Mouse (Mus musculus): ENCODE data around the gene Znrd1as. TPM values are rescaled to one million over a fixed set of nuclear protein-coding genes. Genes with fewer than 3 reads are reported as not detected.

Gene Znrd1as
- total and polyA plus RNA-seq, 2 experiments from 2014 or later: 2.0 to 2.6 TPM

DNA sequence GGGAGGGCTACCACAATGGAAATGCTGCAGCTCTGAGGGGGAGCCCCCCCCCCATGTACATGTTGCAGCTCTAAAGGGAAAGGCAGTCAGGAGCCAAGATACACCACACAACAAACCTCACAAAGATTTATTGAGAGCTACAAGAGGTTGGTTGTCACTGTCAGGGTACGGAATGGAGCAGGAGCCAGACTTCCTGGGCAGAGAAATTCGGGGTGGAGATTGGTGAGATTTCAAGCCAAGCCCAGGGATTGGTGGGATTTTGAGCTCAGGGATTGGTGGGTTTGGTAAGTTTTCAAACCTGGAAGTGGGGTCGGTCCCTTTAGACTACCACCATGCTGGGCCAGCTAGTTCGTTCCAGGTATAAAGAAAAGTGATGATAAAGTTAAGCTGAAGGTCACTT is 34.9 kb upstream of the Znrd1as start:
- ATAC-seq: no peak
- no peak for TF ChIP-seq CTCF (IDR thresholded peaks at IDR 0.05; ENCODE audit: low read depth)
- 59% methylated on average over 4 of the region's 4 CpGs for WGBS

DNA sequence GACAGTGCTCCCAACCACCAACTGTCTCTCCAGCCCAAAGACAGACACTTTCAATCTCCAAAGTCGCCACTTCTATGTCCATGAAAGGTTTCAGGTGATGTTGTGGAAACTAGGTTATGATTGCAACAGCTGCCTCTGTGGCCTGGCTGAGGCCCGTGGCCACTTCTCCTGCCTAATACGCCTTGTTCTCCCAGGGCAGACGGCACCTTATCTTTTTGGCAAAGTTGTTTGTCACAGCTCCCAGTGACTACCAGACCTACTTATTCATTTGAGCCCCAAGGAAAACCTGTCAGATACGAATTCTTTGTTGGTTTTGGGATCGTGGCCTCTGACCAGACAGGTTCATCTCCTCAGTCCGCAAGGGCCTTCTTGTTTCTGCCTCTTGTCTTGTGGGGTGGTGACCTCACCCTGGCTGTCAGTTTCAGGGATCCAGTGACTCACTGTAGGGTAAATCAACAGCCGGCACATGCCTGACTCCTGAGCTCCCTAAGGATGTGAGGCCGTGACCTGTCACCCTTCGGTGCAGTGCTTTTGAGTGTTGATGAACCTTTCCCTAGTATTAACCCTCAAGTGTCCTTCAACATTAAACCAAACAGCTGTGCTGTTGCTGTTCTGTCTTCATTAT is 30.8 kb upstream of the Znrd1as start:
- H3K36me3 ChIP-seq (ENCODE audit: insufficient read depth): no peaks in the 10 kb centered on the region
- no peak overlapping the region for H3K9ac ChIP-seq
- H3K9me3 ChIP-seq (ENCODE audit: low read length): no peaks in the 10 kb centered on the region
- ATAC-seq (no peak), DNase-seq (no peak)
- H3K27me3 ChIP-seq (ENCODE audit: insufficient read depth, low read length): no peaks in the 10 kb centered on the region
- H3K4me1 ChIP-seq (ENCODE audit: insufficient read depth): no peaks in the 10 kb centered on the region
- no peak overlapping the region for H3K4me3 ChIP-seq (ENCODE audit: low read depth, low read length)
- no peak for TF ChIP-seq CTCF (IDR thresholded peaks at IDR 0.05; ENCODE audit: low read depth)
- 73% methylated on average over 10 of the region's 10 CpGs for WGBS
- no peak overlapping the region for H3K4me2 ChIP-seq (ENCODE audit: low read depth)
- H3K27ac ChIP-seq (ENCODE audit: low read depth, low read length): no peak overlapping the region

More for the DNA sequence above, 34.9 kb upstream of the Znrd1as start:
- Histone ChIP-seq H3K4me2 (ENCODE audit: low read depth) (no peak overlapping the region), H3K9ac (no peak overlapping the region), H3K4me1 (ENCODE audit: insufficient read depth) (no peaks in the 10 kb centered on the region), H3K36me3 (ENCODE audit: insufficient read depth) (no peaks in the 10 kb centered on the region), H3K27ac (ENCODE audit: low read depth, low read length) (no peak overlapping the region), H3K27me3 (ENCODE audit: insufficient read depth, low read length) (no peaks in the 10 kb centered on the region), H3K4me3 (ENCODE audit: low read depth, low read length) (no peak overlapping the region), H3K9me3 (ENCODE audit: low read length) (no peaks in the 10 kb centered on the region)
- no peak for DNase-seq

GRCm38 (mm10) chr17:36929236-36929932 is 29.0 kb upstream of the Znrd1as start:
- Histone ChIP-seq H3K4me3 (ENCODE audit: low read depth, low read length) (no peak overlapping the region), H3K9me3 (ENCODE audit: low read length) (no peaks in the 10 kb centered on the region), H3K27me3 (ENCODE audit: insufficient read depth, low read length) (no peaks in the 10 kb centered on the region), H3K4me1 (ENCODE audit: insufficient read depth) (no peaks in the 10 kb centered on the region), H3K4me2 (ENCODE audit: low read depth) (no peak overlapping the region), H3K27ac (ENCODE audit: low read depth, low read length) (no peak overlapping the region), H3K36me3 (ENCODE audit: insufficient read depth) (no peaks in the 10 kb centered on the region), H3K9ac (no peak overlapping the region)
- DNase-seq (no peak), ATAC-seq (no peak)
- whole genome bisulfite sequencing: 77% methylated on average over 12 of the region's 12 CpGs
- no peak for TF ChIP-seq CTCF (IDR thresholded peaks at IDR 0.05; ENCODE audit: low read depth)

DNA sequence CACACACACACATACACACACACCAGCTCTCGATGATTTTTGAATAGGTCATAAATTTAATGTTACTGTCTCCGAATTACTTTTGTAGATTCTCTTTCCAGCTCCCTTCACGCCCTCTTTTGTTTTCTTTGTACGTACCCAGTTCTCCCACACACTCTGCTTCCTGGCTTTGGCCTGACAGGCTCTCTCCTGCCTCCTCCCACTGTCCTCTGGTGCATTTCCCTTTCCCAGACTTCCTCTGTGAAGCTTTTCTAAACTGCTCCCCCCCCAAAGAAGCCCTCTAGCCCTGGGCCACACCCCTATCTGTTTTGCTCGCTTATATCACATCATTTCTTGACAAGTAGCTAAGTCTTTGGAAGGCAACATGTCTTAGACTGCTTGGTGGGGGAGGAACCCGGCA is 28.2 kb upstream of the Znrd1as start:
- Histone ChIP-seq H3K4me2 (ENCODE audit: low read depth) (no peak overlapping the region), H3K9me3 (ENCODE audit: low read length) (no peaks in the 10 kb centered on the region), H3K9ac (no peak overlapping the region), H3K27ac (ENCODE audit: low read depth, low read length) (no peak overlapping the region), H3K4me3 (ENCODE audit: low read depth, low read length) (no peak overlapping the region), H3K4me1 (ENCODE audit: insufficient read depth) (no peaks in the 10 kb centered on the region), H3K27me3 (ENCODE audit: insufficient read depth, low read length) (no peaks in the 10 kb centered on the region), H3K36me3 (ENCODE audit: insufficient read depth) (no peaks in the 10 kb centered on the region)
- DNase-seq: no peak
- no peak for TF ChIP-seq CTCF (IDR thresholded peaks at IDR 0.05; ENCODE audit: low read depth)
- no peak for ATAC-seq
- WGBS: 79% methylated on average over 6 of the region's 6 CpGs

DNA sequence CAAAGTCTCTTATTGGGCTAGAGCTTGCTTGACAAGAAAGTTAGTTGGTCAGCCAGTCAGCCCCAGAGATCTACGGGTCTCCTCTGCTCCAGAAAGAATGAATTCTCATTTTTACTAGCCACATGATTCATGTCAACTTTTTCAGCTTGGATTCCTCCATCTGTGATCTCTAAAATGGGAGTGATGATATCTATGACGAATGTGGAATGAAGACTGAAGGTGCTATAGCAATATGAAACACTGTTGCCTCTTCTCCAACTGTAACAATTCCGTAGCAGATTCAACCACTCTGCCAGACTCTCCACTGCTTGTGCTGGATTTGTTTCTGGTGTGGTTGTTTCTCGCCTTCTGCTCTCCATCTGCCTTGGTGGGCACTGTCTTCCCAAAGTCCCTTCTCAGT is 27.3 kb upstream of the Znrd1as start:
- no peaks in the 10 kb centered on the region for H3K36me3 ChIP-seq (ENCODE audit: insufficient read depth)
- TF ChIP-seq CTCF (IDR thresholded peaks at IDR 0.05; ENCODE audit: low read depth): no peak
- H3K27ac ChIP-seq (ENCODE audit: low read depth, low read length): no peak overlapping the region
- H3K4me3 ChIP-seq (ENCODE audit: low read depth, low read length): no peak overlapping the region
- WGBS: 79% methylated on average over 4 of the region's 4 CpGs
- ATAC-seq (no peak), DNase-seq (no peak)
- no peaks in the 10 kb centered on the region for H3K4me1 ChIP-seq (ENCODE audit: insufficient read depth)
- no peaks in the 10 kb centered on the region for H3K27me3 ChIP-seq (ENCODE audit: insufficient read depth, low read length)
- no peak overlapping the region for H3K9ac ChIP-seq
- H3K4me2 ChIP-seq (ENCODE audit: low read depth): no peak overlapping the region
- no peaks in the 10 kb centered on the region for H3K9me3 ChIP-seq (ENCODE audit: low read length)

DNA sequence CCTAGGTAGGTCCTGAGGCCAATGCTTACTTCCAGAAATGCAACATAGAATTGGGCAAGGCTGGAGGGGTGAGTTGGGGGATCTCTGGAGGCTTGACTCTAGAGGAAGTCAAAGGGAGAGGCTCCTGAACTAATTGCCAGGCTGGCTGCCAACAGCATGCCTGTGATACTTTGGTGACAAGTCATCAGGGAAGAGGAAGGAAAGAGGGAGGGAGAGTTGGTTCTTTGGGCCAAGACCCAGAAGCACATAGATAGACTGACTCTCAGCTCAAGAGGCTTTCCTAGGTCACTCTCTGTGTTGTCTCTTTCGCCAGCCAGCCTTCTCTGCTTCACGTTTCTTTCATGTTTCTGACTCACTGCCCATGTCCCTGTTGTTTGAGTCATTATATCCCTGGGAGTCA is 26.6 kb upstream of the Znrd1as start:
- no peak overlapping the region for H3K4me2 ChIP-seq (ENCODE audit: low read depth)
- H3K27me3 ChIP-seq (ENCODE audit: insufficient read depth, low read length): no peaks in the 10 kb centered on the region
- H3K9me3 ChIP-seq (ENCODE audit: low read length): no peaks in the 10 kb centered on the region
- WGBS: 75% methylated on average over 2 of the region's 2 CpGs
- no peak overlapping the region for H3K4me3 ChIP-seq (ENCODE audit: low read depth, low read length)
- no peaks in the 10 kb centered on the region for H3K36me3 ChIP-seq (ENCODE audit: insufficient read depth)
- H3K9ac ChIP-seq: no peak overlapping the region
- H3K27ac ChIP-seq (ENCODE audit: low read depth, low read length): no peak overlapping the region
- no peak for ATAC-seq
- TF ChIP-seq CTCF (IDR thresholded peaks at IDR 0.05; ENCODE audit: low read depth): no peak
- DNase-seq: no peak
- H3K4me1 ChIP-seq (ENCODE audit: insufficient read depth): no peaks in the 10 kb centered on the region

DNA sequence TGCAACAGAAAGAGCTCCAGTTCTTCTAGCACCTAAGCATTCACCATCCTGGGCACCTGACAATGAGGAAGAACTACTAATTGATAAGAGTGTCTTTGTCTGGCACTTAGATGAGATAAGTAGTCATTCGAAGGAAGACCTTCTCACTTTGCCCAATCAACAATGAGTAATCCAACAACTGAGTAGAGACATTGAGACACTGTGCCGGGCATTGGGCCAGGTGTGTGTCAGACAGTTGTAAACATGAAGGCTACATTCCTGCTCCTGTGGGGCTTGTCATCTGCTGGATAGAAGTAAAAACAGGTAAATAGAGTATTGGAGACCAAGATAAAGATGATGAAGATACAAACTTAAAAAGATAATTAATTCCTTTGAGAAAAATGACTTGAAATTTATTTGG is 20.3 kb upstream of the Znrd1as start:
- Histone ChIP-seq H3K4me2 (ENCODE audit: low read depth) (no peak overlapping the region), H3K27ac (ENCODE audit: low read depth, low read length) (no peak overlapping the region), H3K9me3 (ENCODE audit: low read length) (no peaks in the 10 kb centered on the region), H3K4me3 (ENCODE audit: low read depth, low read length) (no peak overlapping the region), H3K36me3 (ENCODE audit: insufficient read depth) (no peaks in the 10 kb centered on the region), H3K27me3 (ENCODE audit: insufficient read depth, low read length) (peaks cover 9% of the 10 kb centered on the region), H3K9ac (no peak overlapping the region), H3K4me1 (ENCODE audit: insufficient read depth) (no peaks in the 10 kb centered on the region)
- ATAC-seq (no peak), DNase-seq (no peak)
- 78% methylated on average over 2 of the region's 2 CpGs for WGBS
- TF ChIP-seq CTCF (IDR thresholded peaks at IDR 0.05; ENCODE audit: low read depth): no peak
